Mouse (Mus musculus): ENCODE results near the gene Grin3b. TPM values are rescaled to one million over a fixed set of nuclear protein-coding genes. Genes with fewer than 3 reads are reported as not detected.
A peak's percentile ranks its signal among the peaks of the same experiment; 100 is the strongest.

Gene Grin3b
- polyA plus RNA-seq, 1 experiment from 2014 or later, result 0.30 TPM

DNA sequence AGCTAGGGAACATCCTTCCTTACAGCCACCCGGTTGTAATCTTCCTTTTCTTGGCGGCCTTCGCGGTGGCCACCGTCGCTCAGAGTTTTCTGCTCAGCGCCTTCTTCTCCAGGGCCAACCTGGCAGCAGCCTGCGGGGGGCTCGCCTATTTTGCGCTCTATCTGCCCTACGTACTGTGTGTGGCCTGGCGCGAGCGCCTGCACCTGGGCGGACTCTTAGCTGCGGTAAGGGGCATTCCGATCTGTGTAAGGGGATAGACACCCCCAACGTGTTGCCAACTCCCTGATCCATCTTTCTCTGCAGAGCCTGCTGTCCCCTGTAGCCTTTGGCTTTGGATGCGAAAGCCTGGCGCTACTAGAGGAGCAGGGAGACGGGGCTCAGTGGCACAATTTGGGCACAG, 32.3 kb downstream of the Grin3b start:
- peak overlapping the region; percentile 32 for H3K27ac ChIP-seq
- DNase-seq (ENCODE audit: low spot score), result no peak
- H3K36me3 ChIP-seq, result 0 out of 2 replicates have a peak, but pooled peaks cover 3% of the 10 kb centered on the region
- peaks cover 32% of the 10 kb centered on the region for H3K4me1 ChIP-seq
- no peaks in the 10 kb centered on the region for H3K9me3 ChIP-seq
- H3K4me3 ChIP-seq, result peak overlapping the region; percentile 20
- 25% methylated on average over 21 of the region's 21 CpGs for WGBS
- peaks cover 96% of the 10 kb centered on the region for H3K27me3 ChIP-seq (ENCODE audit: insufficient read depth, poor library complexity, severe bottlenecking)

DNA sequence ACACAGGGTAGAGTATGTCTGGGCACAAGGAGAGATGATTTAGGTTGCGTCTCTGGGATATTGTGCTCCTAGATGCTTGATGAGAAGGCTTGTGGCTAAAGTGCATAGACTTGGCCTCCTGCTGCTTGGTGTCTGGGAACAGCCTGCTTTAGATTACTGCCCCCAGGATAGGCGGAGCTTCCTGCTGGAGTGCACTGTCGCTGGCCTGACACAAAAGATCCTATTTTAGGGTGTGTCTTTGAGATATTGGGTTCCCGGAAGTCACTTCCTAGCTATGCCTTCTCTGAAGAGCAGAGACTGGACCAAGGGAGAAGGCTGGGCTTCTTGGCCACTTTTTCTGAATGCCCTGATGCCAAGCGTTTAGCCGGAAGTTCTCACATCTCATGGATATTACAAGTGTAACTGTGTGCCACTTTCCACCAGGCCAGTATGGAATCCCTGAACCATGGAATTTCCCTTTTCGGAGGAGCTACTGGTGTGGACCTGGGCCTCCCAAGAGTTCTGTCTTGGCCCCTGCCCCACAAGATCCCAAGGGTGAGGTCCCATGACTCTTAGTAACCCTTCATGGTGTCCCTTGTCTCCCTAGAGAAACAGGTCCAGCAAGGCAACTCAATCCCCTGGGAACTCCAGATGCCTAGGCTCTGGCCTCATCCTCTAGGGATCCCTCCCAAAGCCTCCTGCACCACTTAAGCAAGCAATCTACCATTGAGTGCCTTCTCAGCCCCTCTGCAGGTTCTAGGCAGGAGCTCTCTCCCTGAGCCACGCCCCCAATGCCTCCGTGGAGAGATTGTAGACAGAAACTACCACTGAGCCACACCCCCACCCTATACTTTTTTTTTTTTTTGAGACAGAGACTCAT, 33.1 kb downstream of the Grin3b start:
- Histone ChIP-seq H3K27me3 (ENCODE audit: insufficient read depth, poor library complexity, severe bottlenecking) (peaks cover 91% of the 10 kb centered on the region), H3K27ac (peak overlapping the region; percentile 48; the same call in 1 of the 2 replicates), H3K36me3 (peaks cover 7% of the 10 kb centered on the region), H3K4me3 (peak overlapping the region; percentile 20; the same call in 1 of the 2 replicates), H3K9me3 (no peaks in the 10 kb centered on the region), H3K4me1 (peaks cover 24% of the 10 kb centered on the region)
- no peak for DNase-seq (ENCODE audit: low spot score)
- WGBS, result 50% methylated on average over 9 of the region's 9 CpGs

DNA sequence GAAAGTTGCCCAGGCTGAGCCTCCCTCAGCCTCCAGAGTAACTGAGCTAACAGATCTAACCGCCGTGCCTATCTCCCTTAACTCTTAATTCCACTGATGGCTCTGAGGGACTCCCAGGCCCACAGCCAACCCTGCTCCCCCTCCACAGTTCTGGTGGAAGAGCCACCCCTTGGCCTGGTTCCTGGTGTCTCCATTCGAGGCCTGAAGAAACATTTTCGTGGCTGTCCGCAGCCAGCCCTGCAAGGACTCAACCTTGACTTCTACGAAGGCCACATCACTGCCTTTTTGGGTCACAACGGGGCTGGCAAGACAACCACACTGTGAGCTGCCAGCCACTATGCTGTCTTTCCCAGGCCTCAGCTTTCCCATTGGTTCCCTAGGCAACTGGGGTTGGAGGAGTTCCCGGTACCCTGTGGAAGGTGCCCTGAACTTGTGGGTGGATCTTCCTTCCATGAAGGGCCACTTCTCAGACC, 33.8 kb downstream of the Grin3b start:
- H3K27ac ChIP-seq, result no peak overlapping the region
- WGBS, result 90% methylated on average over 8 of the region's 8 CpGs

DNA sequence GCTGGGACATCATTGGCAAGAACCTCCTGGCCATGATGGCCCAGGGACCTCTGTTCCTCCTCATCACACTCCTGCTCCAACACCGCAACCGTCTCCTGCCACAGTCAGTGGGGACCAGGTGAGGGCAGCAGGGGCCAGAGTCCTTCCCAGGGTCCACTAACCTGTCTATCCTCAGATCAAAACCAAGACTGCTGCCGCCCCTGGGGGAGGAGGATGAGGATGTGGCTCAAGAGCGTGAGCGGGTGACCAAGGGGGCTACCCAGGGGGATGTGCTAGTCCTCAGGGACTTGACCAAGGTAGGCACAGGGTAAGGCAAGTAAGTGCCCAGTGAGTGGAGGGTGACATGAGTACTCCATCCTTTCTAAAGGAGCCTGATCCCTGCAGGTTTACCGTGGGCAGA, 41.2 kb downstream of the Grin3b start:
- H3K9me3 ChIP-seq, result peaks cover 17% of the 10 kb centered on the region; the same call in 1 of the 2 replicates
- peaks cover 44% of the 10 kb centered on the region for H3K36me3 ChIP-seq
- DNase-seq (ENCODE audit: low spot score), result no peak
- H3K4me1 ChIP-seq, result peaks cover 28% of the 10 kb centered on the region
- 84% methylated on average over 6 of the region's 6 CpGs for WGBS
- H3K4me3 ChIP-seq, result peak overlapping the region; percentile 19; the same call in 1 of the 2 replicates
- H3K27ac ChIP-seq, result no peak overlapping the region
- peaks cover 61% of the 10 kb centered on the region for H3K27me3 ChIP-seq (ENCODE audit: insufficient read depth, poor library complexity, severe bottlenecking)

More for the DNA sequence above, 33.8 kb downstream of the Grin3b start:
- Histone ChIP-seq H3K4me1 (peaks cover 23% of the 10 kb centered on the region), H3K4me3 (no peak overlapping the region), H3K9me3 (no peaks in the 10 kb centered on the region), H3K36me3 (peaks cover 13% of the 10 kb centered on the region), H3K27me3 (ENCODE audit: insufficient read depth, poor library complexity, severe bottlenecking) (peaks cover 84% of the 10 kb centered on the region)
- DNase-seq (ENCODE audit: low spot score), result no peak

DNA sequence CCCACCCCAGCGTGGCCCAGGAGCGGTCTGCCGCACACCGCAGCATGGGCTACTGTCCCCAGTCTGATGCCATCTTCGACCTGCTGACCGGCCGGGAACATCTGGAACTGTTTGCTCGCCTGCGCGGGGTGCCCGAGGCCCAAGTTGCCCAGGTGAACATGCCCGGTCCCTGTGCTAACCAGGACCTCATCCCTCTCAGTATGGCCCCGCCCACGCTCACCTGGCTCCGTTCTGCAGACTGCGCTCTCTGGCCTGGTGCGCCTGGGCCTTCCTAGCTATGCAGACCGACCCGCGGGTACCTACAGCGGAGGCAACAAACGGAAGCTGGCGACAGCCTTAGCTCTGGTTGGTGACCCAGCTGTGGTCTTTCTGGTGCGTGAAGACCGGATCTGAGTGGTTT, 43.1 kb downstream of the Grin3b start:
- DNase-seq (ENCODE audit: low spot score), result no peak
- Histone ChIP-seq H3K4me1 (peaks cover 41% of the 10 kb centered on the region), H3K27me3 (ENCODE audit: insufficient read depth, poor library complexity, severe bottlenecking) (peaks cover 48% of the 10 kb centered on the region), H3K27ac (peak overlapping the region; percentile 12; the same call in 1 of the 2 replicates), H3K4me3 (no peak overlapping the region; the same call in 1 of the 2 replicates), H3K36me3 (peaks cover 40% of the 10 kb centered on the region), H3K9me3 (peaks cover 17% of the 10 kb centered on the region; the same call in 1 of the 2 replicates)
- 32% methylated on average over 25 of the region's 25 CpGs for WGBS

DNA sequence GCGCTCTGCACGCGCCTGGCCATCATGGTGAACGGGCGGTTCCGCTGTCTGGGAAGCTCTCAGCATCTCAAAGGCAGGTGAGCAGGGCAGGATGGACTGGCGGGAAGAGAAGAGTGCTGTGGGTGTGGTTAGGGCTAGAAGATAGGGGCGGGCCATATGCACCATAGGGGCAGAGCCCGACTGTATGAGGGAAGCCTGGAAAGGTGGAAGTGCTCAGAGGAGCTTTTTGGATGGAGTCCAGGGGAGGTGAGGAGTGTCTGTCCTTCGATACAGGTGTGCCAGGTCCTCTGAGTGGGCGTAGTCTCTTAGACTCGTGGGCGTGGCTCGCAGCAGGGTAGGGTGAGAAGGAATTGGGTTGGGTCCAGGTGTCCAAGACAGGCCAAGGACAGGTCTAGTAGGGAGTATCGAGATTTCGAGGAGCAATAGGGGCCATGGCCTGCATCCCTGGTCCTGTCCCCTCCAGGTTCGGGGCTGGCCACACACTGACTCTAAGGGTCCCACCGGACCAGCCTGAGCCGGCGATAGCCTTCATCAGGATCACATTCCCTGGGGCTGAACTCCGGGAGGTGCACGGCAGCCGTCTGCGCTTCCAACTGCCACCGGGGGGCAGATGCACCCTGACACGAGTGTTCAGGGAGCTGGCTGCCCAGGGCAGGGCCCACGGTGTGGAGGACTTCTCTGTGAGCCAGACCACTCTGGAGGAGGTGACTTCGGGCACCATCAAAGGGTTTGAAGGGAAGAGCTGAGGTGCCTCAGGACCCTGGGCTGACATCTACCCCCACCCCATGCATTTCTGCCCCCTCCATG, 44.2 kb downstream of the Grin3b start:
- Histone ChIP-seq H3K9me3 (peaks cover 16% of the 10 kb centered on the region; the same call in 1 of the 2 replicates), H3K27me3 (ENCODE audit: insufficient read depth, poor library complexity, severe bottlenecking) (peaks cover 48% of the 10 kb centered on the region), H3K4me3 (no peak overlapping the region), H3K4me1 (peaks cover 51% of the 10 kb centered on the region), H3K36me3 (peaks cover 30% of the 10 kb centered on the region), H3K27ac (no peak overlapping the region)
- WGBS, result 21% methylated on average over 28 of the region's 28 CpGs
- DNase-seq (ENCODE audit: low spot score), result no peak

DNA sequence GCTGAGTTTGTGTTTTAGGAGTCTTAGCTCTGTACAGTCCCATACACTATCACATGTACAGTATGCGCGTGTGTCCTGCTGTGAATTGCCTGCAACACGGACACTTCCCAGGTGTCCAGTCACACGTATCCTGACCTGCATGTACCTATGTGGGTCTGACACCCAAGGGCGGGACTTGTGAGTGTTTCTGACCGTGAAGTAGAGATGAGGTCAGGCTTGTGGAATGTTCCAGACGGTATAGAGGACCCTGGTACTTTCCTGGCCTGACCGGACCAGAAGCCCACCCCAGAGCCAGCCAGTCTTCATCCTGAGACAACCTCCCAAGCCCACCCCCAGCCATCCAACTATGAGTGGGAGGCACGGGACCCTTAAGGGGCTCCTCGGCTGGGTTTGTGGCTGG, 45.1 kb downstream of the Grin3b start:
- no peak for DNase-seq (ENCODE audit: low spot score)
- no peak overlapping the region for H3K4me3 ChIP-seq
- H3K36me3 ChIP-seq, result peaks cover 23% of the 10 kb centered on the region
- H3K27me3 ChIP-seq (ENCODE audit: insufficient read depth, poor library complexity, severe bottlenecking), result peaks cover 48% of the 10 kb centered on the region
- no peak overlapping the region for H3K27ac ChIP-seq
- WGBS, result 70% methylated on average over 10 of the region's 10 CpGs
- H3K9me3 ChIP-seq, result peaks cover 7% of the 10 kb centered on the region; the same call in 1 of the 2 replicates
- H3K4me1 ChIP-seq, result peaks cover 60% of the 10 kb centered on the region

DNA sequence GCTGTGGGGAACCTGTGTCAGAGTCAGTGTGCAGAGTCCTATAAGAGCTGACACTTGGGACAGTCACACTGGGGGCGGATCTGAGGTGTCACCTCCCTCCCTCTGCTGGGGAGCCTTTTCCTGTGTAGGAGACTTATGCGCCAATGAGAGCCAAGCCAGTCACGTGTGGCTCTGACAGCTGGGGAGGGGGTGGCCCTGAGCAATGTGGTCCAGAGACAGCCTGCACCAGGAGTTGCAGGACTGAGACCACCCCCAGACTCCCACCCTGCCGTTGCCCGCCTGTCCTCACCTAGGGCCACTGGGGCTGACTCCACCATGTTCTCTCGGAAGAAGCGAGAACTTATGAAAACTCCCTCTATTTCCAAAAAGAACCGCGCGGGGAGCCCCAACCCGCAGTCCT, 46.0 kb downstream of the Grin3b start, which contains the start of gene Arhgap45:
Arhgap45 (plus strand) TSS at position 143 of the 400 bp plus-strand sequence.
- Histone ChIP-seq H3K4me3 (no peak within 1 kb of the TSS), H3K4me1 (peaks cover 67% of the 10 kb centered on the region), H3K27ac (peak within 1 kb of the TSS; percentile 7; the same call in 1 of the 2 replicates), H3K9me3 (no peaks in the 10 kb centered on the region), H3K27me3 (ENCODE audit: insufficient read depth, poor library complexity, severe bottlenecking) (peaks cover 48% of the 10 kb centered on the region), H3K36me3 (peaks cover 18% of the 10 kb centered on the region)
- WGBS, result 43% methylated on average over 11 of the region's 11 CpGs
- DNase-seq (ENCODE audit: low spot score), result no peak

DNA sequence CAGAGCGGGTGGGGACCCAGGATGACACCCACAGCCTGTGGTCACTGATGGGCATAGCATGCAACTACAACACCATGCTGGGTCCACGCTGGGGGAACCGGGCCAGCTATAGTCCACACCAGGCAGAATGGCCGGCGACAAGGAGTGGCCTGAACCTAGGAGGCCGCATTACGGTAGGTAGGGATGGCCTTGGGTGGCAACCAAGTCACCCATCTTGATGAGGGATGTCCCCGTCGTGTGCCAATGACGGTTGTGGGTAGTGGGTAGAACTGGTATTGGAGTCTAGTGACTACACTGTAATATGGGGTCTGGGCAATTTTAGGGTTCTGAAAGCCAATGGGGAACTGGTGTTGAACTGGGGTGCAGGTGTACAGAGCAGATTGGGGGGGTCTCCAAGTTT, 46.4 kb downstream of the Grin3b start:
- peaks cover 17% of the 10 kb centered on the region for H3K36me3 ChIP-seq
- peaks cover 44% of the 10 kb centered on the region for H3K27me3 ChIP-seq (ENCODE audit: insufficient read depth, poor library complexity, severe bottlenecking)
- no peak for DNase-seq (ENCODE audit: low spot score)
- H3K4me1 ChIP-seq, result peaks cover 67% of the 10 kb centered on the region
- 85% methylated on average over 10 of the region's 10 CpGs for WGBS
- H3K27ac ChIP-seq, result 0 out of 2 replicates have a peak overlapping the region, but pooled peaks have one; percentile 7
- H3K9me3 ChIP-seq, result no peaks in the 10 kb centered on the region
- H3K4me3 ChIP-seq, result no peak overlapping the region

DNA sequence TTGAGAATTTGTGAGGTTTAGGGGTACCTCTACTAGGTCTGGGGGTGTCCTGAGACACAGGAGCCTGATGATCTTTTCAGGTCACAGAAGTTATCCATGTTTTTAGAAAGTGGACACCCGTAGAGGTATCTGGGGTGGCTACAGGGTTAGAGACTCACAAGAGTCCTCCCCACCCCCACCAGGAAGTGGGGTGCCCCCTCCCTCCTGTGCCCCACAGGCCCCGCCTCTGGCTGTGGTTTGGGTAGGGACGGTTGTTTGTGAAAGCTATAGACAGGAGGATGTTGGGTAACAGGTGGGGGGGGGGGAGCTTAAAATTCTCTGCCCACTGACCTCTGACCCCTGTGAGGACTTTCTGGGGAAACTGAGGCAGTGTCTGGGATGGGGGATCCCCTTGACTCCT, 46.8 kb downstream of the Grin3b start:
- H3K4me1 ChIP-seq, result peaks cover 67% of the 10 kb centered on the region
- H3K4me3 ChIP-seq, result no peak overlapping the region

DNA sequence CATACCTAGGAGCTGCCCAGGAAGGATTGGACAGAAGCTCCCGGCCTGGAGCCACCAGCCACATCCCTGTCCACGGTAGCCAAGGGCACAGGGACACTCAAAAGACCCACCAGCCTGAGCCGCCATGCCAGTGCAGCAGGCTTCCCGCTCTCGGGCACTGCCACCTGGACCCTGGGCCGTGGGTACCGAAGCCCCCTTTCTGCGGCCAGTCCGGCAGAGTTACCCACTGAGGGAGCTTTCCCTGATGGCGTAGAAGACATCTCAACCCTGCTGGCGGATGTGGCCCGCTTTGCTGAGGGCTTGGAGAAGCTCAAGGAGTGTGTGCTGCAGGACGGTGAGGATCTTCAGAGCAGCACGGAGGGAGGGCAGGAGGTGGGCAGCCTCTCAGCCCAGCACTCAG, 47.3 kb downstream of the Grin3b start:
- Histone ChIP-seq H3K36me3 (peaks cover 20% of the 10 kb centered on the region), H3K4me1 (peaks cover 67% of the 10 kb centered on the region), H3K27ac (peak overlapping the region; percentile 9; the same call in 1 of the 2 replicates), H3K27me3 (ENCODE audit: insufficient read depth, poor library complexity, severe bottlenecking) (peaks cover 36% of the 10 kb centered on the region), H3K9me3 (no peaks in the 10 kb centered on the region), H3K4me3 (no peak overlapping the region)
- no peak for DNase-seq (ENCODE audit: low spot score)
- 72% methylated on average over 14 of the region's 14 CpGs for WGBS

More for the DNA sequence above, 46.8 kb downstream of the Grin3b start:
- 75% methylated on average over 3 of the region's 3 CpGs for WGBS
- H3K9me3 ChIP-seq, result no peaks in the 10 kb centered on the region
- peak overlapping the region; percentile 9; the same call in 1 of the 2 replicates for H3K27ac ChIP-seq
- H3K27me3 ChIP-seq (ENCODE audit: insufficient read depth, poor library complexity, severe bottlenecking), result peaks cover 40% of the 10 kb centered on the region
- no peak for DNase-seq (ENCODE audit: low spot score)
- H3K36me3 ChIP-seq, result peaks cover 18% of the 10 kb centered on the region

DNA sequence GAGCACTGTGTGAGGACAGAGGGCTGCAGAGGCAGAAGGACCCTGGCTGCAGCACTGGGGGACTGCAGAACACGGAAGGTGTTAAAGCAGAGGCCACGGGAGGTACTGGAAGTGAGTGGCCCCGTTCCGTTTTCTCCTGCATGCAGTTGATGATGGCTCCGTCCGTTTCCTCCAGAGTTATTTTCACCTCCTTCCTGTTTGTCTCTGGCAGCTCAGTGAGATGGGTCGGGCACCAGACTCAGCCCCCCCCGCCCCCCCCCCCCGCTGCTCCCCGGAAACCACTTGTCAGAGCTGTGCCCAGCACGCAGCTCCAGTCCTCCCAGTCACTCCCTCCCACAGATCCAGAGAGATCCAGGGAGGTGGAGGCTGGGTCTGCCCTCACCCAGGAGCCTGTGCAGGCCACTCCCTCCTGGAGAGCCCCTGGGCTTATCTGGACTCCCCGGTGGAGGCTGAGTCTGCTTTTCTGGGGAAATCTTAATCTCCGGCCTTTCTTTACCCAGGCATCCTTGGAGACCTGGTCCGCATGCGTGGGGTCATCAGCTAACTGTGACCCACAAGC, 48.3 kb downstream of the Grin3b start:
- peaks cover 61% of the 10 kb centered on the region for H3K4me1 ChIP-seq
- peaks cover 18% of the 10 kb centered on the region for H3K36me3 ChIP-seq
- peaks cover 25% of the 10 kb centered on the region for H3K27me3 ChIP-seq (ENCODE audit: insufficient read depth, poor library complexity, severe bottlenecking)
- WGBS, result 1% methylated on average over 15 of the region's 15 CpGs
- no peak for DNase-seq (ENCODE audit: low spot score)
- H3K27ac ChIP-seq, result peak overlapping the region; percentile 86
- H3K4me3 ChIP-seq, result peak overlapping the region; percentile 49
- H3K9me3 ChIP-seq, result no peaks in the 10 kb centered on the region

Data from heart, embryonic 10.5 days (tissue).